Mouse (Mus musculus) intestine, embryonic 16.5 days (tissue): Measurements from ENCODE around the gene Rbp3. TPM values are rescaled to one million over a fixed set of nuclear protein-coding genes. Genes with fewer than 3 reads are reported as not detected.
A peak's percentile ranks its signal among the peaks of the same experiment; 100 is the strongest.

ENCODE experiments used
- ATAC-seq: fragments of 200-750 bp; cut with Nextera tagmentation; 2 replicates; pipeline ENCODE4 v1.8.0; 2017; ENCODE audit warnings: moderate TSS enrichment, moderate library complexity
- H3K27ac ChIP-seq: fragments of 300-500 bp; sonication (generic); 2 replicates; pipeline ENCODE4 v1.5.1; 2014; ENCODE audit warnings: mild to moderate bottlenecking, low read length
- H3K27me3 ChIP-seq: fragments of 300-500 bp; sonication (generic); replicated peaks from 2 replicates; pipeline ENCODE4 v1.6.1; 2014; ENCODE audit warnings: low read length, control low read depth, mixed read lengths; ENCODE audit not compliant: control insufficient read depth, insufficient read depth
- H3K36me3 ChIP-seq: fragments of 300-500 bp; sonication (generic); 2 replicates; pipeline ENCODE4 v1.6.1; 2014; ENCODE audit warnings: low read length, control low read depth; ENCODE audit not compliant: control insufficient read depth, insufficient read depth
- H3K4me1 ChIP-seq: fragments of 300-500 bp; sonication (generic); 2 replicates; pipeline ENCODE4 v1.6.1; 2014; ENCODE audit warnings: low read length, control low read depth, mixed read lengths; ENCODE audit not compliant: control insufficient read depth, insufficient read depth
- H3K4me2 ChIP-seq: fragments of 300-500 bp; sonication (generic); 2 replicates; pipeline ENCODE4 v1.6.1; 2014; ENCODE audit warnings: low read depth, low read length, control low read depth
- H3K4me3 ChIP-seq: fragments of 300-500 bp; sonication (generic); 2 replicates; pipeline ENCODE4 v1.5.1; 2014; ENCODE audit warnings: mild to moderate bottlenecking, low read length
- H3K9ac ChIP-seq: fragments of 300-500 bp; sonication (generic); 2 replicates; pipeline ENCODE4 v1.6.1; 2014; ENCODE audit warnings: low read depth, low read length
- H3K9me3 ChIP-seq: fragments of 300-500 bp; sonication (generic); 2 replicates; pipeline ENCODE4 v1.6.1; 2016; ENCODE audit warnings: low read length, control low read depth; ENCODE audit not compliant: control insufficient read depth
- WGBS: fragments of 180-500 bp; shearing (Covaris S2); extraction: QIAGEN DNeasy Blood & Tissue Kit; methylation state at CpG from one replicate; pipeline ENCODE4 v1.1.7; 2014; 5-methylcytosine and 5-hydroxymethylcytosine counted together
- polyA plus RNA-seq: library from polyadenylated mRNA; unstranded; fragments of >200 nt; fragmentation: Nextera tagmentation; extraction: Ambion mirVana; gene quantifications from 2 replicates; pipeline ENCODE4 v1.2.1, GENCODE M21; 2015

The Rbp3 gene
- not detected in 2 replicates for polyA plus RNA-seq

DNA sequence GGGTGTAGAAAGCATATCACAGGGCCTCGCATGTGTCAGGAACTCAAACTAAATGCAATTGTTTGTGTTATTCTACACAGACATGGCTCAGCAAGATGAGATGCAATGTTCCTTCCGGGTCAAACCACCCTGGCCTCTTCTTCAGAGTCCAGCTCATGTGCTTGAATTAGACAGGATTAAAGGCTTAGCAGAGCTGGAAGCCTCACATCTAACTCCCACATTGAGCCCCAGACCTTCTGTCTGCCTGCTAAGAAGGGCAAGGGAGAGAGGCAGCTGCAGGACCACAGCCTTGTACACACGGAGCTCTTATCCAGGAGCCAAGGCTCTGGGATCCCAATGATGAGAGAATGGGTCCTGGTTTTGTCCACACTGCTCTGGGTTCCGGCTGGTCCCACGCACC lies at the start of gene Rbp3:
Gene Rbp3 (plus strand): TSS at position 243 of the 400 bp plus-strand sequence.
- WGBS, result 81% methylated on average over 5 of the region's 5 CpGs
- Histone ChIP-seq H3K27ac (no peak within 1 kb of the TSS), H3K4me2 (no peak within 1 kb of the TSS), H3K4me1 (no peaks in the 10 kb centered on the region), H3K9me3 (no peaks in the 10 kb centered on the region), H3K36me3 (no peaks in the 10 kb centered on the region), H3K27me3 (no peaks in the 10 kb centered on the region), H3K9ac (no peak within 1 kb of the TSS), H3K4me3 (no peak within 1 kb of the TSS)
- ATAC-seq, result no peak

DNA sequence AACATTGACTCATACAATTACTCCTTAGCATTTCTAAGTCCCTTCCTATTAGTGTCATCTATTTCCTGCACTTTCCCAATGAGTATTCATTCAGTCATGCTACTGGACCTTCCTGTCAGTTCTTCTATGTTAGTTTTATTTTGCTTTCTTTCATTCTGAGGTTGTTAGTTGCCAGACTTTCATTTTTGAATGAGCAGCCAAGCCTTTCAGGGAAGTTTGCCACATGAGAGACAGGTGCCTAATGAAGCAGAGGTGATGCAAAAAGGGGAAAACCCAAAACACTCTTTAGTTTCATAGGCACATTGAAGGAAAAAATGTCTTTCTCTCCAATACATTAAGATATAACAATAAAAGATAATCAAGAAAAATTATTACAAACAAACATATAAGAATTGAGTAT lies 49.0 kb upstream of the Rbp3 start:
- Histone ChIP-seq H3K27me3 (no peaks in the 10 kb centered on the region), H3K9me3 (no peaks in the 10 kb centered on the region)
- ATAC-seq, result no peak

DNA sequence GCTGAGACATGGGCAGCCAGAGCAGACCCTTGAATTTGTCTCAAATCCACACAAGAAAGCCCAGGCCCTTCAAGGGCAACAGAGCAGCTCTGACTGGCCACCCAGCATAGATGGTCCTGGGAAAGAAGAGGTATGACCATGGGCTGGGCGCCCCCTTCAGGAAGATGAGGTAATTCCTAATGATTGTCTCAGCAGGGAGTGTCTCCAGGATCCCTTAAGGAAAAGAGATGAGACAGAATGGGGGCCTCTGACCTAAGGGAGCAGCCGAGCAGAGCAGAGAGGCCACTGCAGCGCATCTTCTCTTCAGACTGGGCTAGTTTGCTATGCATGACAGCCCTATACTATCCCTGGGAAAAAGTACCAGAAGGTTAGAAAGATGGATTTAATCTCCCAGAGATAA lies 40.1 kb upstream of the Rbp3 start:
- no peaks in the 10 kb centered on the region for H3K27me3 ChIP-seq
- no peaks in the 10 kb centered on the region for H3K4me1 ChIP-seq
- no peak overlapping the region for H3K4me3 ChIP-seq
- H3K4me2 ChIP-seq, result no peak overlapping the region
- no peak overlapping the region for H3K9ac ChIP-seq
- H3K36me3 ChIP-seq, result no peaks in the 10 kb centered on the region
- no peak for ATAC-seq
- no peak overlapping the region for H3K27ac ChIP-seq
- no peaks in the 10 kb centered on the region for H3K9me3 ChIP-seq
- WGBS, result 35% methylated on average over 3 of the region's 3 CpGs

More for the DNA sequence above, 49.0 kb upstream of the Rbp3 start:
- Histone ChIP-seq H3K4me2 (no peak overlapping the region), H3K4me1 (no peaks in the 10 kb centered on the region), H3K4me3 (no peak overlapping the region), H3K9ac (no peak overlapping the region), H3K36me3 (no peaks in the 10 kb centered on the region), H3K27ac (no peak overlapping the region)

DNA sequence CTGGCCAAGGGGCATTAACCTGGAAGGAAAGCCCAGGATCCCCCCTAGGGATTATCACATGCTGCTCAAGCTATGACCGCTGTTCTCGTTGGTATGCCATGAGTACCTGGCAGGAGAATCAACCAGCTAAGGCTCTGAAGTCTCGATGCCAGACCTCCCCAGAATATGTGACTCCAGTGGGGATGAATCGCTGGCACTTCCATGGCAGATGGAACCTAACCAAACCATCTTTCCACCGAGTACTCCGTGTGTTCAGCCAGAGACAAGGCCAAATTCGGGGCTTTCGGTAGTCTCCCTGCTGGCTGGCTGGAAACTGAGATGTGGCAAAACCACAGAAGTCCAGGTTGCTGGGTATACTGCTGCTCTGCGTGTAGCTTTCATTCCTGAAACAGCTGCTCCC lies 39.6 kb upstream of the Rbp3 start:
- Histone ChIP-seq H3K36me3 (no peaks in the 10 kb centered on the region), H3K9ac (no peak overlapping the region), H3K4me3 (no peak overlapping the region), H3K4me1 (no peaks in the 10 kb centered on the region), H3K27ac (no peak overlapping the region), H3K4me2 (no peak overlapping the region), H3K9me3 (no peaks in the 10 kb centered on the region), H3K27me3 (no peaks in the 10 kb centered on the region)
- no peak for ATAC-seq
- 87% methylated on average over 9 of the region's 9 CpGs for WGBS

DNA sequence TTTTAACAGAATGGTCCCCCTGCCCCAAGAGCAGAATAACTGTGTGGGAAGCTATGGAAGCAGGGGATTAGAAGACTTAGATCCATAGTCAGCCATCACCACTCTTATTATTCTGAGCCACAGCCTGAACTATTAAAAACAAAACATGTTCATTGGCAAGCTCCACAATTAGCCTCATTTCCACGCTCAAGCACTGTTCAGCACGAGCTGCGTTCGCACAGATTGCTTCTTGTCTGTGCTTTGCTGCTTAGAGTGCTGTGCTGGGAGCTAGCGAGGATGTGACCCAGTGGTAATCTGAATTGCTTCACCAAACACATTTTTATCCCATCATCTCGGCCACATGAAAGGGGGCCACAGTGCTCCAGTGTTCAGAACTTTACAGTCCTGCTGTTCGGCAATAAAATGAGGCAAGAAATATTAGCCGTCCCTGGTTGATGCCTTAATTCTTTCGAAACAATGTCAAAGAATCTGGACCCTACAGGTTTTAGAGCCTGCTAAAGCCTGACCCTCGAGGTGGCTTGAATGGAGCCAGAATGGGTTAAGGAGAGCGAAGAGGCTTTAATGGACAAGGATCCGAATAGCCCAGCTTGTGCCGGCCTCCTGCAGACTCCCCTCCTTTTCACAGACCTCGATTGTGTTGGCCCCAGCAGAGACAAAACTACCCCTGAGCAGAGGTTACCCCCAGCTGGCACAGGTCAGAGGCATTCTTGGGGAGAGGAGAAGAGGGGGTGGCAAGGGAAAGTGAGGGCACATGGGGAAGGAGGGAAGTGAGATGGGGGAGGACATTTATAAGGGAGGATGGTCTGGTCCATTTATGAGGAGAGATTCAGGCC lies 32.9 kb upstream of the Rbp3 start:
- H3K27me3 ChIP-seq, result peaks cover 27% of the 10 kb centered on the region
- no peaks in the 10 kb centered on the region for H3K9me3 ChIP-seq
- no peaks in the 10 kb centered on the region for H3K36me3 ChIP-seq
- no peak overlapping the region for H3K4me3 ChIP-seq
- no peak overlapping the region for H3K27ac ChIP-seq
- no peak overlapping the region for H3K9ac ChIP-seq
- H3K4me1 ChIP-seq, result 0 out of 2 replicates have a peak, but pooled peaks cover 3% of the 10 kb centered on the region
- H3K4me2 ChIP-seq, result no peak overlapping the region
- WGBS, result 50% methylated on average over 14 of the region's 14 CpGs
- ATAC-seq, result no peak

DNA sequence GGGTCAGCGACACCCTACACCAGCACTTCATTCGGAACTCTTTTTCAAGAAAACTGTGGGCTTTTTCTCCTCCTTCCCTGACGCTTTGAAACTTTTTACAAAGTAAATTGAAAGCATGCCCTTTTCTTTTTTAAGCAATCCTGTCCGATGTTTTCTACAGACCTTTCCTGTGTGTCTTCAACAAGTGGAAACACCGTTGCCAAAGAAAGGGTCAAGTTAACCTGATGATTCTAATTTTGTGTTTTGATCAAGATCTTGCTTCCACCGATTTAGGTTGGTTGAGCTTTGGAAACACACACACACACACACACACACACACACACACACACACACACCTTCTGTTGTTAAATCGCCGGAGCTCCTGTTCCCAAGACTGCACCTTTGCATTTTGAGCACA lies 31.0 kb upstream of the Rbp3 start:
- Histone ChIP-seq H3K9me3 (no peaks in the 10 kb centered on the region), H3K4me1 (0 out of 2 replicates have a peak, but pooled peaks cover 3% of the 10 kb centered on the region), H3K27me3 (peaks cover 27% of the 10 kb centered on the region), H3K27ac (no peak overlapping the region), H3K9ac (no peak overlapping the region; the same call in 1 of the 2 replicates), H3K4me2 (peak overlapping the region; percentile 95), H3K4me3 (peak overlapping the region; percentile 57), H3K36me3 (no peaks in the 10 kb centered on the region)
- WGBS, result 20% methylated on average over 8 of the region's 8 CpGs
- ATAC-seq, result no peak

DNA sequence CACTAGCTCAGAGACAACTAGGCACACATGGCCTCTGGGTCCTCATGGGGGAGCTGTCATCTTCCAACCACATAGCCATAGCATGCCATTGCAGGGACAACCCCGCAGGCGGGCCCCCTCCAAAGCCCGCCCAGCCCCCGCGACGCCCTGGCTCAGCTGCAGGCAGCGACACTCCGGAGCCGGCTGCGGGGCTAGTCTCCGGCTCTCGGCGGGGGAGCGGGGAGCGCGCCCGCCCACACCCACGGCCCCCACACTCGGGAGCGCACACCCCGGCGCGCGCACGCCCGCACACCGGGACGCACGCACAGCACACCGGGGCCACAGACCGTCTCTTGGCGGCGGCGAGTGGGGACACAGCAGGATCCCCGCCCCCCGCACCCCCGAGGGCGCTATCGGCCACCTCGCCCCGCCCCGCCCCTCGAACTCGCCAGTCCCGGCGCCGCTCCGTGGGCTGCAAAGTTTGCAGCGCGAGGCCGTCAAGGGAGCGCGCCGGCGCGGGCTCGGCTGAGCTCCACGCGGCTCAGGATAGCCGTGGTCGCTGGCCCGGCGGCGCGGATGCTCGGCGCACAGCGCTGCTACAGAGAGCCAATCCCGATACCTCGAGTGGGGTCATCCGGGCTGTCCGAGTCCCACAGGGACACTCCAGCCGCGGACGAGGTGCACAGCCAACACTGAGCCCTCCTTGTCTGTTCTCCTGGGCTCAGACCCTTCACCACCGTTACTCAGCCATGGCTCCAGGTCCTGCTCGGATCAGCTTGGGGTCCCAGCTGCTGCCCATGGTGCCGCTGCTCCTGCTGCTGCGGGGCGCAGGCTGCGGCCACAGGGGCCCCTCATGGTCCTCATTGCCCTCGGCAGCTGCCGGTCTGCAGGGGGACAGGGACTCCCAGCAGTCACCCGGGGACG lies 30.4 kb upstream of the Rbp3 start, which contains the start of gene Gdf10:
Gene Gdf10 (plus strand): TSS at position 420 of the 903 bp plus-strand sequence.
- Histone ChIP-seq H3K27ac (0 out of 2 replicates have a peak within 1 kb of the TSS, but pooled peaks have one; percentile 10), H3K4me2 (peak within 1 kb of the TSS; percentile 95), H3K9ac (peak within 1 kb of the TSS; percentile 59), H3K4me1 (0 out of 2 replicates have a peak, but pooled peaks cover 3% of the 10 kb centered on the region), H3K36me3 (no peaks in the 10 kb centered on the region), H3K9me3 (no peaks in the 10 kb centered on the region), H3K4me3 (peak within 1 kb of the TSS; percentile 57), H3K27me3 (peaks cover 27% of the 10 kb centered on the region)
- ATAC-seq, result peak; percentile 71
- WGBS, result under 1% methylated on average over 81 of the region's 85 CpGs

DNA sequence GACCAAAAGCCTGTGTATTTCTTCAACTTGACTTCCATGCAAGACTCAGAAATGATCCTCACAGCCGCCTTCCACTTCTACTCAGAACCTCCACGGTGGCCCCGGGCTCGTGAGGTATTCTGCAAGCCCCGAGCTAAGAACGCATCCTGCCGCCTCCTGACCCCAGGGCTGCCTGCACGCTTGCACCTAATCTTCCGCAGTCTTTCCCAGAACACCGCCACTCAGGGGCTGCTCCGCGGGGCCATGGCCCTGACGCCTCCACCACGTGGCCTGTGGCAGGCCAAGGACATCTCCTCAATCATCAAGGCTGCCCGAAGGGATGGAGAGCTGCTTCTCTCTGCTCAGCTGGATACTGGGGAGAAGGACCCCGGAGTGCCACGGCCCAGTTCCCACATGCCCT lies 21.9 kb upstream of the Rbp3 start:
- no peak for ATAC-seq
- Histone ChIP-seq H3K9me3 (no peaks in the 10 kb centered on the region), H3K4me1 (no peaks in the 10 kb centered on the region), H3K4me3 (no peak overlapping the region), H3K9ac (no peak overlapping the region), H3K27ac (no peak overlapping the region), H3K27me3 (peaks cover 10% of the 10 kb centered on the region), H3K4me2 (no peak overlapping the region), H3K36me3 (no peaks in the 10 kb centered on the region)
- WGBS, result 51% methylated on average over 17 of the region's 17 CpGs
